Mouse (Mus musculus): ENCODE measurements around the gene Nectin2. TPM values are rescaled to one million over a fixed set of nuclear protein-coding genes. Genes with fewer than 3 reads are reported as not detected.
"Not testable (repeated sequence)": the region's sequence is repeated elsewhere in the genome, so short reads cannot be mapped to it uniquely, and the experiment has no call there.

The Nectin2 gene
- total RNA-seq, 4 experiments from 2014 or later, result 5.7 to 8.2 (median 7.0) TPM

DNA sequence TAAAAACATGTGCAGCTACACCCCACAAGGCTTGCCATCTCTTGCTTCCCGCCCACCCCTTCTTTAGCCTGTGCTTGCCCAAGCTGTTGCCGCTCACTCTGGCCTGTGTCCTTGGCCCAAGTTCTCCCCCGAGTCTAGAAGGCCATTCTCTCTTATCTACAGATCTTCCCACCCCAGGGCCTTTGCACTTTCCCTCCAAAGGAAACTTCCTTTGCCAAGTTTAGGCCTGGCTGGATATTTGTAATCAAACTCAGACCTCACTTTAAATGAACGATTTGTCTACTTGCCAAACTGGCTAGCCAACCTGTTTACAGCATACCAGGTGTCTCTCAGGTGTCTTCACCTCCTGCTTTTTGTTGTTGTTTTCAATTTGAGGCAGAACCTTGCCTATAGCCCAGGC, 59.4 kb downstream of the Nectin2 start:
- DNase-seq (ENCODE audit: low spot score in 2 of 2), result no peak

DNA sequence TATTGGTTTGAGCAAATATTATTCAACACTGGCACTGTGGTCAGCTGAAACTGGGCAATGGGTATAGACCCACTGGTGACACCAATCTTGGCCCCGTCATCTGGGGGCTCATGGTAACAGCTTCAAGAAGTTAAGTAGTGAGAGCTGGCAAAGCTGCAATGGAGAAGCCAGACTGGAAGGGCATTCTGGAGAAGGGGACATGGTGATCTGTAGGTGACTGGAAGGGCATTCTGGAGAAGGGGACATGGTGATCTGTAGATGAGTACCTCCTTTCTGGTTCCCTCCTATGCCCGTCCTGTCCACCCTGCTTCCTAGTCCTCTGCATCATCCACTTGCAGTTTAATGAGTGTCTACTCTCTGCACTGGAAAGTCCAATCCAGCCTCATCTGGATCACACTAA, 61.7 kb downstream of the Nectin2 start:
- no peak for DNase-seq (ENCODE audit: low spot score in 2 of 2)

GRCm38 (mm10) chr7:19688101-19688500, 62.2 kb downstream of the Nectin2 start:
- no peak for DNase-seq (ENCODE audit: low spot score in 2 of 2)

- not testable (repeated sequence) for DNase-seq (ENCODE audit: low spot score in 2 of 2)
These were observed 63.2 kb downstream of the Nectin2 start for GRCm38 (mm10) chr7:19686927-19687583.

- no peak for DNase-seq (ENCODE audit: low spot score in 2 of 2)
These were observed 63.8 kb downstream of the Nectin2 start for GRCm38 (mm10) chr7:19686521-19686920.

DNA sequence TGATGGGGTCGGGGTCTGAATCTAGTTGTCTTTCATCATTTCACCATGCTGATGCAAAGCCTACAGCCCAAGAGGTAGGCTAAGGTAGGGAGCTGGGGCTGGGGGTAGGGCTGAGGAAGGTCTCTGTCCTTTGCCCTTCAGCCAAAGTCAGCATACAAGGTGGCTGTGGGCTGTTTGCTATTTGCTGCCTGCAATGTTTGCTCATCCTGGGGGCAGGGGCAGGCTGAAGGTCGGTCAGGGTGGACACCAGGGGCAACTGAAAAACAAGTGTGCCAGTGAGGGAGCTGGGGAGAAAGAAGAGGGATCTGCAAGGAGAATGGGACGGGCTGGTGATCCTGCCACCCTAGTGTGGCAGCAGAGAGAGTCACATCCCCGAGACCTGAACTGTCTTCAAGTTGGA, 64.9 kb downstream of the Nectin2 start:
- DNase-seq (ENCODE audit: low spot score in 2 of 2), result no peak

GRCm38 (mm10) chr7:19683771-19684201, 66.5 kb downstream of the Nectin2 start:
- DNase-seq (ENCODE audit: low spot score in 2 of 2), result no peak

DNA sequence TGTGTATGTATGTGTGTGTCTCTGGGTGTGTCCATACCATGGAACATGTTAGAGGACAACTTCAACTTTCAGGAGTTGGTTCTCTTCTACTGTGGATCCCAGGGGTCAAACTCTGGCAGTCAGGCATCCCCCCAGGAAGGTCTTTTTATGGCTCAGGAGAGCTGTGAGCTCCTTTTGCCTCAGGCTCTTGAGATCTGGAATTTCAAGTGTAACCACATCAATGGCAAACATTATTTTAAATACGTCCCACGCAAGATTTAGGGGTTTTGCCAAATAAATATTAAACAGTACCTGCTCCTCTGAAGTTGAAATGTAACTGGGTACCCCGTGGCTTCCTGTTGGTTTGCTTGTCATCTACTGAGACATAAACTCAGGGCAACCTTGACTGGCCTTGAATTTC, 67.3 kb downstream of the Nectin2 start:
- no peak for DNase-seq (ENCODE audit: low spot score in 2 of 2)

GRCm38 (mm10) chr7:19681202-19681694, 69.0 kb downstream of the Nectin2 start, which contains the start of the genes Gm44805 and Apoc4:
TSS of gene Gm44805 (minus strand) at chr7:19681423.
TSS of gene Apoc4 (minus strand) at chr7:19681479.
- DNase-seq (ENCODE audit: low spot score in 2 of 2), result no peak

DNA sequence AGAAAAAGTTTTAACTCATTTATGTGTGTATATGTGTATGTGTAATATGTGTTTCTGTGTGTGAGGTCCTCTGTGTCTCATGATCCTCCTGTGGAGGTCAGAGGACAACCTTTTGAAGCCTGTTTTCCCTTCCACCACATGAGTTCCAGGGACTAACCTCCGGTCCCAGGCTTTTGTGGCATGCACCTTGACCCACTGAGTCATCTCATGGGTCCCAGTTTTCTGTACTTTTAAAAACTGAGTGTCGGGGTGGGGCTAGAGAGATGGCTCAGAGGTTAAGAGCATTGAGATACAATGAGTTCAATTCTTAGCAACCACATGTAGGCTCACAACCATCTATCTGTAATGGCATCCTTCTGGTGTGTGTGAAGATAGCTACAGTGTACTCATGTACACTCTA, 69.6 kb downstream of the Nectin2 start:
- no peak for DNase-seq (ENCODE audit: low spot score in 2 of 2)

DNA sequence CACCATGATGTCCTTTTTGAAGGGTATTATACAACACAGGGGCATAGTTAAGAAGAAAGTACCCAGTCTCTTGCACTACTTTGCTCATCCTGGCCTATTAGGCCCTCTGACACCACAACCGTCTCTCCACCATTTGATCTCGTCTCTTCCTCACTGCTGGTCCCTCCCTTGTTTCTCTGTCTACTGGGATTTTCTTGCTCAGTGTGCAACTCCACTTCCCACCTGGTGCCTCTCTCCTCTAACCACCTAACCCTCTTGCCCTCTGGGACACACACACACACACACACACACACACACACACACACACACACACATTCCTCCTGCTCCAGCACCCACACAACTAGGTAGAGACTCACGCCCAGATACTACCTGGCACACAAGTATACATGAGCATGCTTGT, 71.4 kb downstream of the Nectin2 start:
- no peak for DNase-seq (ENCODE audit: low spot score in 2 of 2)

- DNase-seq (ENCODE audit: low spot score in 2 of 2), result no peak
These were observed 72.4 kb downstream of the Nectin2 start, which contains the start of gene Apoc2 for GRCm38 (mm10) chr7:19677872-19678271. TSS of gene Apoc2 (minus strand) at chr7:19677941.

GRCm38 (mm10) chr7:19676662-19677061, 73.6 kb downstream of the Nectin2 start:
- DNase-seq (ENCODE audit: low spot score in 2 of 2), result no peak

GRCm38 (mm10) chr7:19675824-19676223, 74.5 kb downstream of the Nectin2 start:
- no peak for DNase-seq (ENCODE audit: low spot score in 2 of 2)

DNA sequence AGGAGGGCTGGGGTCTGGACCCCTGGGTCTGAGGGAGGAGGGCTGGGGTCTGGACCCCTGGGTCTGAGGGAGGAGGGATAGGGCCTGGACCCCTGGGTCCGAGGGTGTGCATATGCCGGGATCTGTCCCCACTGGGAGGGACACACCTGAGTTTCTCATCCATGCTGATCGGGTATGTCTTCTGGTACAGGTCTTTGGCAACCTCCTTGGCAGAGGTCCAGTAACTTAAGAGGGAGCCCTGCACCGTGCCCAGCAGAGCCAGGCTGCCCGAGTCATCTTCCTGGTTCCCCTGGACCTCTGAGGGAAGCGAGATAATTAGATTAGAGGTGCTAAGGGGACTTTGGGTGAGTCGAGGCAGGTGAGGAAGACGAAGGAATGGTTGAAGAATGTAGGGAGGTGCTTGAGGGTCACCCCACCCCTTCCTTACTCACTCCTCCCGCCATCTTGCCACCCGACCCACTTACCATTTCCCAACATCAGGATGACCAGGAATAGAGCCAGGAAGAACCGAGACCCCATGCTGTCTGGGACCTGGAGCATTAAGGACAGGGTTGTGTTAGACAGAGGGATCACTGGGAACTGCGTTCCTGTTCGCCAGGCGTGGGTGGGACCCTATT, 77.1 kb downstream of the Nectin2 start:
- DNase-seq (ENCODE audit: low spot score in 2 of 2), result no peak

DNA sequence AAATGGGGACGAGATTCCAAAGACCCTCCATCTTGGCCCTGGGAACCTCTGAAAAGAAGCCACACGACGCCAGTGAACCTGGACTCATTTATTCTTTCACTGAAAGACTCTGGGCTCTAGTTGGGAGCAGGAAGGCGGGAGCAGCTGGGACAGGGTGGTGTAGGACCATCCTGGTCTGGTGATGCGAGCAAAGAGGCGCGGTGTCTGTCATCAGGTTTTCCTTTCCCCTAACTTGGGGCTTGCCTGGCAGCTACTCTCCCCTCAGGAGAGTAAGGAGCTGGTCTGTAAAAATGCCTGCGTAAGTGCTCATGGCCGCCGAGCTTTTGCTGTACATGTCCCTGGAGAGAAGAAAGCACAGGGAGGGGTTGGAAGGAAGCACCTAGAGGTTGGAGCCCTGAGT, 78.8 kb downstream of the Nectin2 start:
- DNase-seq (ENCODE audit: low spot score in 2 of 2), result no peak

GRCm38 (mm10) chr7:19668947-19669721, 81.1 kb downstream of the Nectin2 start:
- DNase-seq (ENCODE audit: low spot score in 2 of 2), result peak; percentile 94 to 96

DNA sequence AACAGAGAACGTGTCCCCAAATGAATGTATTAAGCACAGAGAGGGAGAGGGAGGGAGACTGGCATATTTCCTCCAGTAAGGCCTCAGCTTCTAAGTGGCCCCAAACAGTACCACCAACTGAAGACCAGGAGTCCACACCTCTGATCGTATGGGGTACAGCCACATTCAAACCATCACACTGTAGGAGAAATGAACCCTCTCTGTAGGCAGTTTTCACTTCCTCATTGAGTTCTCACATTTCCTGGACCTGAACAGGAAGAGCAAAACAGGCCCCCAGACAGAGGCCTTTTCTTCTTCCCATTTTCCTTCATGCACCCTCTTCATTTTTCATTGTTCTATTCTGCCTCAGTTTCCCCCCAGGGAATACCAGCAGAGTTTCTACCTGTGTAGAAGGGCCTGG, 82.8 kb downstream of the Nectin2 start:
- no peak for DNase-seq (ENCODE audit: low spot score in 2 of 2)

DNA sequence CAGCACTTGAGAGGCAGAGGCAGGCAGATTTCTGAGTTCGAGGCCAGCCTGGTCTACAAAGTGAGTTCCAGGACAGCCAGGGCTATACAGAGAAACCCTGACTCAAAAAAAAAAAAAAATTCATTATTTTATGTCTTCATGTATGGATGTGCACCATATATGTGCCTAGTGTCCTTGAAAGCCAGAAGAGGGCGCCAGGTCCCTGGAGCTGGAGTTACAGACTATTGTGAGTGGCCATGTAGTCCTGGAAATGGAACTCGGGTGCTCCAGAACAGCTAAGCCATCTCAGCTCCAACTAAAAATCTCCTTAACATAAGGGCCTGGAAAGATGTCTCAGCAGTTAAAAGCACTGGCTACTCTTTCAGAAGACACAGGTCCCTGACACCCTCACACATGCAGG, 83.5 kb downstream of the Nectin2 start:
- no peak for DNase-seq (ENCODE audit: low spot score in 2 of 2)
